ENCODE assay signal across 26 mouse cellular contexts in the genomic region with DNA sequence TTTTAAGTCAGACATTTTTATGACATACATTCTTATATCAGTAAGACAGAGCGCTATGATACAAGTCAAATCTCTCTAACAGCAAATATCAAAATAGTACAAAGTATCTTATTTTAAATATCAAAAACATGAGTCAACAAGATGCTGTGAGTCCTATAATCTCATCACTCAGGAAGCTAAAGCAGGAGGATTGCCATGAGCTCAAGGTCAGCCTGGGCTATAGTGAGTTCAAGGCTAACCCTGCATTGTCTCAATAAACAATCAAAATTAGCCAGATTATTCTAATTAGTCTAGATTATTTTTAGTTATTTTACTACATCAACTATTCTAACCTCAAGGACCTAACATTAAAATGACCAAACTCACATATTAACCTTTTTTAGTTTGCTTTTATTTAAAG. TPM values are rescaled to one million over a fixed set of nuclear protein-coding genes. Genes with fewer than 3 reads are reported as not detected.
"Had no signal": no experiment of that assay in that cellular context is flagged by ENCODE, and none has a peak within 500 bp of the region (broad histone marks: within the 10 kb centered on the region; RNA-seq: fewer than 3 reads in every experiment).

No protein-coding gene starts in this region.

- H3K36me3 ChIP-seq: liver, embryonic 15.5 days; lung, embryonic 15.5 days; midbrain, embryonic 13.5 days; midbrain, embryonic 15.5 days; neural tube, embryonic 12.5 days; stomach, embryonic 15.5 days had no signal

- H3K27ac ChIP-seq: liver, embryonic 15.5 days; lung, embryonic 15.5 days; macrophage; midbrain, embryonic 13.5 days; midbrain, embryonic 15.5 days; neural tube, embryonic 12.5 days; stomach, embryonic 15.5 days; stomach, postnatal 0 days had no signal

- H3K4me2 ChIP-seq: liver, embryonic 15.5 days; lung, embryonic 15.5 days; midbrain, embryonic 11.5 days; midbrain, embryonic 13.5 days; midbrain, embryonic 15.5 days; neural tube, embryonic 12.5 days; stomach, embryonic 15.5 days had no signal

- H3K9me3 ChIP-seq: liver, embryonic 15.5 days; lung, embryonic 15.5 days; midbrain, embryonic 13.5 days; midbrain, embryonic 15.5 days; neural tube, embryonic 12.5 days; stomach, embryonic 15.5 days had no signal

- H3K4me3 ChIP-seq: liver, embryonic 15.5 days; lung, embryonic 15.5 days; megakaryocyte, embryonic 14.5 days; midbrain, embryonic 13.5 days; midbrain, embryonic 15.5 days; neural tube, embryonic 12.5 days; stomach, embryonic 15.5 days had no signal

- H3K9ac ChIP-seq: liver, embryonic 15.5 days; liver, postnatal 0 days; lung, embryonic 15.5 days; midbrain, embryonic 13.5 days; midbrain, embryonic 15.5 days; neural tube, embryonic 12.5 days; stomach, embryonic 15.5 days had no signal

- DNase-seq: liver, postnatal 0 days; lung, adult 2 months; lung, postnatal 14 days; lung, postnatal 36 days; right cerebral cortex, postnatal 14 days; thymus, adult 2 months; thymus, postnatal 25 days; thymus, postnatal 4 days had no signal

RNA-seq across cellular contexts. Expression of gene Zpbp2, which starts 7.5 kb away (rescaled TPM):
- total RNA-seq: midbrain, postnatal 0 days had no signal
- polyA plus RNA-seq: macrophage; neural tube, embryonic 12.5 days; neural tube, embryonic 14.5 days had no signal

RNA-seq across cellular contexts. Expression of gene Lrrc3c, which starts 54.7 kb away (rescaled TPM):
- total RNA-seq: megakaryocyte progenitor cell, adult 5-6 weeks; midbrain, postnatal 0 days; monocyte, adult 5-6 weeks; neutrophil, adult 5-6 weeks had no signal
- polyA plus RNA-seq: liver, embryonic 15.5 days; liver, postnatal 0 days; lung, adult 2 months; lung, embryonic 15.5 days; lung, postnatal 0 days; macrophage; midbrain, embryonic 11.5 days; midbrain, embryonic 13.5 days; midbrain, embryonic 15.5 days; midbrain, postnatal 0 days; neural tube, embryonic 12.5 days; neural tube, embryonic 14.5 days; stomach, embryonic 15.5 days; stomach, postnatal 0 days; testis, adult 2 months; thymus, adult 2 months; urinary bladder, adult 2 months had no signal
